Mouse (Mus musculus) retina, embryonic 14.5 days (tissue): Measurements from ENCODE around the gene Dscaml1.
"Not testable (repeated sequence)": the region's sequence is repeated elsewhere in the genome, so short reads cannot be mapped to it uniquely, and the experiment has no call there.

ENCODE experiments used
- DNase-seq: peaks from one replicate; pipeline ENCODE4 v3.0.0-alpha.2; 2015; ENCODE audit warnings: low spot score

Gene Dscaml1

GRCm38 (mm10) chr9:45776176-45776575, 349.7 kb downstream of the Dscaml1 start:
- DNase-seq: not testable (repeated sequence)

- DNase-seq: no peak
Observed at GRCm38 (mm10) chr9:45779201-45779600, 352.8 kb downstream of the Dscaml1 start.

- DNase-seq: no peak
Observed at GRCm38 (mm10) chr9:45783249-45784069, 357.0 kb downstream of the Dscaml1 start.

GRCm38 (mm10) chr9:45787071-45787470, 360.6 kb downstream of the Dscaml1 start:
- no peak for DNase-seq

GRCm38 (mm10) chr9:45787547-45787946, 361.1 kb downstream of the Dscaml1 start:
- no peak for DNase-seq

GRCm38 (mm10) chr9:45788405-45788804, 362.0 kb downstream of the Dscaml1 start:
- no peak for DNase-seq

GRCm38 (mm10) chr9:45791456-45792142, 365.2 kb downstream of the Dscaml1 start:
- DNase-seq: no peak

GRCm38 (mm10) chr9:45792235-45792634, 365.8 kb downstream of the Dscaml1 start:
- DNase-seq: no peak

GRCm38 (mm10) chr9:45793697-45794096, 367.3 kb downstream of the Dscaml1 start:
- no peak for DNase-seq

GRCm38 (mm10) chr9:45795722-45796121, 369.3 kb downstream of the Dscaml1 start:
- DNase-seq: no peak

- peak; percentile 15 for DNase-seq
Observed at GRCm38 (mm10) chr9:45797271-45797670, 370.8 kb downstream of the Dscaml1 start.

GRCm38 (mm10) chr9:45798467-45799164, 372.2 kb downstream of the Dscaml1 start:
- peak; percentile 73 for DNase-seq

GRCm38 (mm10) chr9:45799402-45799801, 373.0 kb downstream of the Dscaml1 start:
- no peak for DNase-seq
